Mouse (Mus musculus): ENCODE results near the gene Ppp1r3e. TPM values are rescaled to one million over a fixed set of nuclear protein-coding genes. Genes with fewer than 3 reads are reported as not detected.

Gene Ppp1r3e
- polyA plus RNA-seq, 1 experiment, result 1.1 TPM

- Histone ChIP-seq H3K36me3 (ENCODE audit: control insufficient read depth, insufficient read depth) (peaks cover 39% of the 10 kb centered on the region), H3K79me3 (ENCODE audit: low read depth) (peaks cover 14% of the 10 kb centered on the region), H3K4me3 (ENCODE audit: insufficient read depth, poor library complexity, severe bottlenecking) (no peak overlapping the region), H3K79me2 (ENCODE audit: control insufficient read depth, insufficient read depth) (peaks cover 19% of the 10 kb centered on the region), H3K27me3 (ENCODE audit: control insufficient read depth, insufficient read depth, insufficient read length) (no peaks in the 10 kb centered on the region), H3ac (ENCODE audit: control insufficient read depth, insufficient read length, low read depth) (no peak overlapping the region)
- TF ChIP-seq CEBPB (IDR thresholded peaks at IDR 0.05; ENCODE audit: low read depth), result peak; percentile 78
- no peak for TF ChIP-seq MAX (IDR thresholded peaks at IDR 0.05)
Observed at GRCm38 (mm10) chr14:54900383-54900782, 23.0 kb upstream of the Ppp1r3e start.

- Histone ChIP-seq H3ac (ENCODE audit: control insufficient read depth, insufficient read length, low read depth) (no peak overlapping the region), H3K27me3 (ENCODE audit: control insufficient read depth, insufficient read depth, insufficient read length) (no peaks in the 10 kb centered on the region), H3K4me3 (ENCODE audit: insufficient read depth, poor library complexity, severe bottlenecking) (no peak overlapping the region), H3K79me2 (ENCODE audit: control insufficient read depth, insufficient read depth) (peaks cover 33% of the 10 kb centered on the region), H3K36me3 (ENCODE audit: control insufficient read depth, insufficient read depth) (peaks cover 40% of the 10 kb centered on the region), H3K79me3 (ENCODE audit: low read depth) (peaks cover 25% of the 10 kb centered on the region)
- no peak for TF ChIP-seq CTCF (IDR thresholded peaks at IDR 0.05; ENCODE audit: control insufficient read depth, insufficient read depth, insufficient read length)
- TF ChIP-seq FOSL1 (IDR thresholded peaks at IDR 0.05; ENCODE audit: insufficient read depth, low read length, poor library complexity, severe bottlenecking), result no peak
- TF ChIP-seq MYOG (IDR thresholded peaks at IDR 0.05; ENCODE audit: control insufficient read depth, extremely low read depth, insufficient read length), result no peak
- TF ChIP-seq USF1 (IDR thresholded peaks at IDR 0.05; ENCODE audit: low read depth), result no peak
- no peak for TF ChIP-seq CEBPB (IDR thresholded peaks at IDR 0.05; ENCODE audit: low read depth)
- no peak for TF ChIP-seq MAX (IDR thresholded peaks at IDR 0.05)
- TF ChIP-seq MYOD1 (IDR thresholded peaks at IDR 0.05; ENCODE audit: control insufficient read depth, insufficient read length, low read depth), result no peak
Observed at GRCm38 (mm10) chr14:54897445-54897844, 20.1 kb upstream of the Ppp1r3e start.

- Histone ChIP-seq H3K79me2 (ENCODE audit: control insufficient read depth, insufficient read depth) (peaks cover 33% of the 10 kb centered on the region), H3ac (ENCODE audit: control insufficient read depth, insufficient read length, low read depth) (peak overlapping the region; percentile 83), H3K79me3 (ENCODE audit: low read depth) (peaks cover 25% of the 10 kb centered on the region), H3K4me3 (ENCODE audit: insufficient read depth, poor library complexity, severe bottlenecking) (peak overlapping the region; percentile 79), H3K36me3 (ENCODE audit: control insufficient read depth, insufficient read depth) (peaks cover 34% of the 10 kb centered on the region), H3K27me3 (ENCODE audit: control insufficient read depth, insufficient read depth, insufficient read length) (no peaks in the 10 kb centered on the region)
- TF ChIP-seq FOSL1 (IDR thresholded peaks at IDR 0.05; ENCODE audit: insufficient read depth, low read length, poor library complexity, severe bottlenecking), result no peak
- no peak for TF ChIP-seq USF1 (IDR thresholded peaks at IDR 0.05; ENCODE audit: low read depth)
- TF ChIP-seq MAX (IDR thresholded peaks at IDR 0.05), result no peak
- no peak for TF ChIP-seq CTCF (IDR thresholded peaks at IDR 0.05; ENCODE audit: control insufficient read depth, insufficient read depth, insufficient read length)
- no peak for TF ChIP-seq CEBPB (IDR thresholded peaks at IDR 0.05; ENCODE audit: low read depth)
- no peak for TF ChIP-seq MYOD1 (IDR thresholded peaks at IDR 0.05; ENCODE audit: control insufficient read depth, insufficient read length, low read depth)
- no peak for TF ChIP-seq MYOG (IDR thresholded peaks at IDR 0.05; ENCODE audit: control insufficient read depth, extremely low read depth, insufficient read length)
Observed at GRCm38 (mm10) chr14:54894296-54895151, 17.2 kb upstream of the Ppp1r3e start.

GRCm38 (mm10) chr14:54893651-54894181 is 16.4 kb upstream of the Ppp1r3e start:
- no peaks in the 10 kb centered on the region for H3K27me3 ChIP-seq (ENCODE audit: control insufficient read depth, insufficient read depth, insufficient read length)
- peak overlapping the region; percentile 79 for H3K4me3 ChIP-seq (ENCODE audit: insufficient read depth, poor library complexity, severe bottlenecking)
- peaks cover 29% of the 10 kb centered on the region for H3K36me3 ChIP-seq (ENCODE audit: control insufficient read depth, insufficient read depth)
- peaks cover 25% of the 10 kb centered on the region for H3K79me3 ChIP-seq (ENCODE audit: low read depth)
- H3K79me2 ChIP-seq (ENCODE audit: control insufficient read depth, insufficient read depth), result peaks cover 33% of the 10 kb centered on the region
- TF ChIP-seq FOSL1 (IDR thresholded peaks at IDR 0.05; ENCODE audit: insufficient read depth, low read length, poor library complexity, severe bottlenecking) (no peak), CTCF (IDR thresholded peaks at IDR 0.05; ENCODE audit: control insufficient read depth, insufficient read depth, insufficient read length) (no peak), MAX (IDR thresholded peaks at IDR 0.05) (peak; percentile 10), USF1 (IDR thresholded peaks at IDR 0.05; ENCODE audit: low read depth) (no peak), MYOG (IDR thresholded peaks at IDR 0.05; ENCODE audit: control insufficient read depth, extremely low read depth, insufficient read length) (no peak)
- H3ac ChIP-seq (ENCODE audit: control insufficient read depth, insufficient read length, low read depth), result no peak overlapping the region

GRCm38 (mm10) chr14:54892200-54892599 is 14.8 kb upstream of the Ppp1r3e start, which contains the start of gene Pabpn1:
Gene Pabpn1, plus strand, starts transcription at chr14:54892500.
- TF ChIP-seq CTCF (IDR thresholded peaks at IDR 0.05; ENCODE audit: control insufficient read depth, insufficient read depth, insufficient read length), result no peak
- no peak for TF ChIP-seq MYOG (IDR thresholded peaks at IDR 0.05; ENCODE audit: control insufficient read depth, extremely low read depth, insufficient read length)
- TF ChIP-seq FOSL1 (IDR thresholded peaks at IDR 0.05; ENCODE audit: insufficient read depth, low read length, poor library complexity, severe bottlenecking), result no peak
- TF ChIP-seq MYOD1 (IDR thresholded peaks at IDR 0.05; ENCODE audit: control insufficient read depth, insufficient read length, low read depth), result no peak
- TF ChIP-seq CEBPB (IDR thresholded peaks at IDR 0.05; ENCODE audit: low read depth), result no peak
- TF ChIP-seq USF1 (IDR thresholded peaks at IDR 0.05; ENCODE audit: low read depth), result no peak
- TF ChIP-seq MAX (IDR thresholded peaks at IDR 0.05), result no peak
- Histone ChIP-seq H3K79me3 (ENCODE audit: low read depth) (peaks cover 25% of the 10 kb centered on the region), H3K36me3 (ENCODE audit: control insufficient read depth, insufficient read depth) (peaks cover 19% of the 10 kb centered on the region), H3K79me2 (ENCODE audit: control insufficient read depth, insufficient read depth) (peaks cover 31% of the 10 kb centered on the region), H3ac (ENCODE audit: control insufficient read depth, insufficient read length, low read depth) (no peak within 1 kb of the TSS), H3K27me3 (ENCODE audit: control insufficient read depth, insufficient read depth, insufficient read length) (no peaks in the 10 kb centered on the region), H3K4me3 (ENCODE audit: insufficient read depth, poor library complexity, severe bottlenecking) (peak within 1 kb of the TSS; percentile 12)

All from C2C12 (cell line).